Mouse (Mus musculus) neural tube, embryonic 11.5 days (tissue): Measurements from ENCODE around the gene Spns1. TPM values are rescaled to one million over a fixed set of nuclear protein-coding genes. Genes with fewer than 3 reads are reported as not detected.
A peak's percentile ranks its signal among the peaks of the same experiment; 100 is the strongest.
"Not testable (repeated sequence)": the region's sequence is repeated elsewhere in the genome, so short reads cannot be mapped to it uniquely, and the experiment has no call there.

Source experiments
- ATAC-seq: fragments of 200-750 bp; cut with Nextera tagmentation; 2 replicates; pipeline ENCODE4 v1.8.0; 2017; ENCODE audit warnings: moderate number of reproducible peaks, mild to moderate bottlenecking, moderate TSS enrichment, moderate library complexity; ENCODE audit not compliant: insufficient read depth, low FRiP score, low TSS enrichment
- DNase-seq: peaks from one replicate; pipeline ENCODE4 v3.0.0-alpha.2; 2015; ENCODE audit warnings: low spot score
- H3K27ac ChIP-seq: fragments of 300-500 bp; sonication (generic); 2 replicates; pipeline ENCODE4 v1.5.1; 2014; ENCODE audit warnings: low read depth, mild to moderate bottlenecking, low read length
- H3K27me3 ChIP-seq: fragments of 300-500 bp; sonication (generic); 2 replicates; pipeline ENCODE4 v1.6.1; 2014; ENCODE audit warnings: mild to moderate bottlenecking, low read length, mixed read lengths; ENCODE audit not compliant: control insufficient read depth, insufficient read depth
- H3K36me3 ChIP-seq: fragments of 300-500 bp; sonication (generic); 2 replicates; pipeline ENCODE4 v1.6.1; 2014; ENCODE audit warnings: mild to moderate bottlenecking, low read length, moderate library complexity, mixed read lengths; ENCODE audit not compliant: control insufficient read depth, insufficient read depth
- H3K4me1 ChIP-seq: fragments of 300-500 bp; sonication (generic); 2 replicates; pipeline ENCODE4 v1.6.1; 2014; ENCODE audit warnings: low read length, mixed read lengths; ENCODE audit not compliant: control insufficient read depth, insufficient read depth
- H3K4me2 ChIP-seq: fragments of 300-500 bp; sonication (generic); 2 replicates; pipeline ENCODE4 v1.6.1; 2014; ENCODE audit warnings: low read depth, mild to moderate bottlenecking, moderate library complexity
- H3K4me3 ChIP-seq: fragments of 300-500 bp; sonication (generic); 2 replicates; pipeline ENCODE4 v1.5.1; 2014; ENCODE audit warnings: low read depth, low read length
- H3K9ac ChIP-seq: fragments of 300-500 bp; sonication (generic); 2 replicates; pipeline ENCODE4 v1.6.1; 2014; ENCODE audit warnings: mild to moderate bottlenecking, low read length
- H3K9me3 ChIP-seq: fragments of 300-500 bp; sonication (generic); 2 replicates; pipeline ENCODE4 v1.6.1; 2016; ENCODE audit warnings: low read length; ENCODE audit not compliant: control insufficient read depth
- WGBS: fragments of 180-500 bp; shearing (Covaris S2); extraction: QIAGEN DNeasy Blood & Tissue Kit; methylation state at CpG from one replicate; pipeline ENCODE4 v1.1.7; 2014; 5-methylcytosine and 5-hydroxymethylcytosine counted together
- polyA plus RNA-seq: library from polyadenylated mRNA; unstranded; fragments of >200 nt; fragmentation: Nextera tagmentation; extraction: Ambion mirVana; gene quantifications from 2 replicates; pipeline ENCODE4 v1.2.1, GENCODE M21; 2014

Spns1 gene
- polyA plus RNA-seq, 1 experiment from 2014 or later: 54.0 TPM

- Histone ChIP-seq H3K4me3 (no peak overlapping the region), H3K9me3 (no peaks in the 10 kb centered on the region), H3K27me3 (no peaks in the 10 kb centered on the region), H3K36me3 (no peaks in the 10 kb centered on the region), H3K9ac (no peak overlapping the region), H3K4me1 (no peaks in the 10 kb centered on the region), H3K4me2 (no peak overlapping the region), H3K27ac (no peak overlapping the region)
- 82% methylated on average over 8 of the region's 8 CpGs for WGBS
- ATAC-seq: no peak
- no peak for DNase-seq
Measured at GRCm38 (mm10) chr7:126338906-126339305, 38.3 kb downstream of the Spns1 start.

DNA sequence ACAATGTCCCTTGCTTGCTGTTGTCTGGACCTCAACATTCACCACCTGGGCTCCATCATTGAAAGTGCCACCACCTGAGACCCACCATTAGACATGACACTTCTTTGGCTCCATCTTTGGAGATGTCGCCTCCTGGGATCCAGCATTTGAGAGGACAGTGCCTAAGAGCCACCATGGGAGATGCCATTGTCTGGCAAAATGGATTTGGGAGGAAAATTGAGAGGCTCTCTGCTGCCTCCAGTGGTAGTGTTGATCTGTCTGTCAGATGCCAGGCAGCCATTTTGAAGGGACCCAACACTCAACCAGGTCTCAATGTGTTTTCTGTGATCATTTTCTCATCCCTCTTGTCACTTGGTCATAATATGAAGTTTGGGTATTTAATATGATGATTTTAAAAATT is 41.7 kb downstream of the Spns1 start:
- H3K4me3 ChIP-seq: no peak overlapping the region
- no peak overlapping the region for H3K4me2 ChIP-seq
- no peaks in the 10 kb centered on the region for H3K27me3 ChIP-seq
- 92% methylated on average over 1 of the region's 1 CpGs for WGBS
- no peak overlapping the region for H3K9ac ChIP-seq
- DNase-seq (no peak), ATAC-seq (no peak)
- no peaks in the 10 kb centered on the region for H3K36me3 ChIP-seq
- H3K27ac ChIP-seq: no peak overlapping the region
- no peaks in the 10 kb centered on the region for H3K9me3 ChIP-seq
- no peaks in the 10 kb centered on the region for H3K4me1 ChIP-seq

DNA sequence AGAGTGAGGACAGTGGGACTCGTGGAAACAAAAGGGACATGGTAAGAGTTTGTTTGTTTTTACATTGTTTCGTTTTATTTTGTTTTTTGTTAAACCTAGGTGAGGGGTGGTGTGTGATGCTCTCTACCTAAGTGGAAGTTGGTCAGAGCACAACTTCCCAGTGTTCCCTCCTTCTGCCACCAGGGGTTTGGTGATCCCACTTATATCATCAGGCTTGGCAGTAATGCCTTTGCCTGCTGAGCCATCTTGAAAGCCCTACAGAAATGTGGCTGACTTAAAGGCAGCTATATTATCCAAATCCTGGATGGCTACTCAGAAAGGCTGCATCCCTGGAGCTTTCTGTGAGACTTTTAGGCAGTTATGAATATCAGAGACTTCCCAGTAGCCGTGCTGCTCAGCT is 44.6 kb downstream of the Spns1 start:
- Histone ChIP-seq H3K9me3 (no peaks in the 10 kb centered on the region), H3K36me3 (no peaks in the 10 kb centered on the region), H3K4me2 (no peak overlapping the region), H3K4me3 (no peak overlapping the region), H3K9ac (no peak overlapping the region), H3K4me1 (no peaks in the 10 kb centered on the region), H3K27ac (no peak overlapping the region), H3K27me3 (no peaks in the 10 kb centered on the region)
- 75% methylated on average over 3 of the region's 3 CpGs for WGBS
- no peak for DNase-seq
- ATAC-seq: no peak

- Histone ChIP-seq H3K9ac (no peak overlapping the region), H3K4me2 (no peak overlapping the region), H3K4me3 (no peak overlapping the region), H3K27ac (no peak overlapping the region), H3K9me3 (no peaks in the 10 kb centered on the region), H3K27me3 (no peaks in the 10 kb centered on the region), H3K36me3 (no peaks in the 10 kb centered on the region), H3K4me1 (no peaks in the 10 kb centered on the region)
- DNase-seq (no peak), ATAC-seq (no peak)
- WGBS: 61% methylated on average over 2 of the region's 2 CpGs
Measured at GRCm38 (mm10) chr7:126330693-126331092, 46.6 kb downstream of the Spns1 start.

DNA sequence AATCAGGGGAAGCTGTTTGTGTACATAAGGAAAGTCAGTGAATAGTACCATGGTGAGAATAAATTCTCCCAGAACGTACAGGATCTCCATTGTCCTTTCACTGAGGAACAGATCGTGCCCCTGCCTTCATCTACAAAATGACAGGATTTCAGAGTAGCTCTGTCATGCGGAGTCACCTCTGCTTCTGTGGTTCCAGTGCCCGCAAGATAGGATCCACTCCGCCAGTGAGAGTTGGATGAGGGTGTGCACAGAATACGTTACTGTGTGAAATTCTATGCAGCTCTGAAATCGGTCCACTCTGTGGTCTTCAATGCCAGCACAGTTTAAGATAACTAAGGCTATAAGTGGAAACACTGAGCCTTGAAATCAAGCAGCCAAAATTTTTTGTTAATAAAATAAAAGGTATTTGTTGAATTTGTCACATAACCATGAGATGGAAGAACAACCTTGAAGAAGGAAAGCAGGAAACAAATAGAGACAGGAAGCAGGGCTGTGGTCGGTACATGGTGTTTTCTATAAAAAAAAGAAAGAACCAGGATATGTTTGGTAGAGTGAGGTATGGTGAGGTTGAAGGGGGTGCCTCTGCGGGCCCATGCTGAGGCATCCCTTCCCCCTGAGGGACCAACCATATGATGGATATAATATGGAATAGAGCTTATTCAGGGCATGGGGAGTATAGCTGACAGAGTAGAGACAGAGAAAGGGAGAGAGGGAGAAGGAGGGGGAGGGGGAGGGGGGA is 47.2 kb downstream of the Spns1 start:
- H3K4me2 ChIP-seq: no peak overlapping the region
- no peaks in the 10 kb centered on the region for H3K27me3 ChIP-seq
- no peaks in the 10 kb centered on the region for H3K4me1 ChIP-seq
- ATAC-seq (no peak), DNase-seq (no peak)
- no peak overlapping the region for H3K9ac ChIP-seq
- no peak overlapping the region for H3K27ac ChIP-seq
- WGBS: 90% methylated on average over 9 of the region's 9 CpGs
- H3K9me3 ChIP-seq: no peaks in the 10 kb centered on the region
- no peaks in the 10 kb centered on the region for H3K36me3 ChIP-seq
- no peak overlapping the region for H3K4me3 ChIP-seq

GRCm38 (mm10) chr7:126328848-126329247 is 48.4 kb downstream of the Spns1 start:
- not testable (repeated sequence) for H3K4me1 ChIP-seq, H3K4me3 ChIP-seq, H3K9me3 ChIP-seq, ATAC-seq, H3K4me2 ChIP-seq, DNase-seq, H3K9ac ChIP-seq, H3K36me3 ChIP-seq, H3K27me3 ChIP-seq, H3K27ac ChIP-seq
- 91% methylated on average over 5 of the region's 6 CpGs for WGBS

- ATAC-seq, H3K4me1 ChIP-seq, H3K4me2 ChIP-seq, H3K9ac ChIP-seq, H3K9me3 ChIP-seq, H3K27me3 ChIP-seq, H3K27ac ChIP-seq, H3K36me3 ChIP-seq, DNase-seq, H3K4me3 ChIP-seq: not testable (repeated sequence)
- WGBS: 25% methylated on average over 9 of the region's 9 CpGs
Measured at GRCm38 (mm10) chr7:126325576-126326273, 51.5 kb downstream of the Spns1 start.

DNA sequence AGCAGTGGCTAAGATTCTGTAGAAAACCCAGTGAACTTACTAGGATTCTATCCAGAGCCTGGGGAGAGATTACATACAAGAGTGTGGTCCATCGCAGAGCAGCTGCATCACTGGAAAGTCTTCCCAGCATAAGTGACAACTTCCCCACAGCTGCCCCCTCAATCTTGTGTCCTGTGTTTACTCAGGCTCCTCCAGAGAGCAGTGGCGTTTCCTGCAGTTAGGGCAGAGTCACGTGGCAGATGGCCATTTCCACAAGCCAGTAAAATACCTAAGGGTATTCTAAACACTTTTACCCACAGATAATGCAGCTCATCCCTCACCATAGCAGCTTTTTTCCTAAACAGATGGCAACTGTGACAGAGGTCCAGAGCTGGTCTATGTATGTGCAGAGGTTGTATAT is 52.5 kb downstream of the Spns1 start:
- no peak for DNase-seq
- ATAC-seq: no peak
- H3K27me3 ChIP-seq: no peaks in the 10 kb centered on the region
- H3K4me3 ChIP-seq: no peak overlapping the region
- H3K4me1 ChIP-seq: no peaks in the 10 kb centered on the region
- H3K9me3 ChIP-seq: no peaks in the 10 kb centered on the region
- no peak overlapping the region for H3K4me2 ChIP-seq
- H3K36me3 ChIP-seq: no peaks in the 10 kb centered on the region
- WGBS: 36% methylated on average over 3 of the region's 3 CpGs
- H3K9ac ChIP-seq: no peak overlapping the region
- no peak overlapping the region for H3K27ac ChIP-seq

DNA sequence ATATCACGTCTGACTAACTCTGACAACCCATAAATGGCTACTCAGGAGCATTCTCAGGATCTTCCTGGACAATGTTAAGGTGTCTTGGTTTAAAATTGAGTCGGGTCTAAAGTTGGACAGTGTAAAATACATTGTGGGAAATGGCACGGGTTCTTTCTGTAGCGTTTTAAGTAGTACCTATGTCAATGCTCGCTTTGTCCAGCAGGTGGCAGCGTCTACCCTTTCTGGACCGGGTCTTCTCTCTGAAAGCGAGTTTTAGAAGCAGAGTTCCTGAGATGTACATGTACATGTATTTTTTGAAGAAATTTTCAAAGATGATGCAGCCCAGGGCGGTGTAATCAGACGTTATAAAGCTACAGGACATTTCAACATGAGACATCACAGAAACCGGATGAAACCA is 53.5 kb downstream of the Spns1 start:
- Histone ChIP-seq H3K4me3 (no peak overlapping the region), H3K36me3 (no peaks in the 10 kb centered on the region), H3K9me3 (no peaks in the 10 kb centered on the region), H3K27ac (no peak overlapping the region), H3K27me3 (no peaks in the 10 kb centered on the region), H3K4me2 (no peak overlapping the region), H3K4me1 (no peaks in the 10 kb centered on the region), H3K9ac (no peak overlapping the region)
- ATAC-seq: no peak
- 6% methylated on average over 11 of the region's 11 CpGs for WGBS
- peak; percentile 88 for DNase-seq
